ENCODE assay signal across 10 mouse cellular contexts in the genomic region with DNA sequence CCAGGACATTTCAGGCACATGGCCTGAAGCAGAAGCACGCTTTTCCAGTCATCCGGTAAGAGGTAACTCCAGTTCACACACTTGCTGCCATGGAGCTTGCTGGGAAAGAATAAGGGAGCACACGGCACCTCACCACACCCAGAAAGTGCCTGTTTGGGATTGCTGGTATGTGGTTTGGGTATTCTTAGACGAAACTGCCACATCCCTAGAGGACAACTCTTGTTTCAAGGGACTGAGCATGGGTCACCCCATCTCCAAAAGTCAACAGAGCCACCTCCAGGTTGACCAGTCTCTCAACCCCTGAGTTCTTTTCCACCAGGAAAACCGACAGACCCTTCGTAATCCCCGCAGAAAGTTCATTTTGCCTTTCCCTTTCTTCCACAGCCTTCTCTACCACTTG. TPM values are rescaled to one million over a fixed set of nuclear protein-coding genes. Genes with fewer than 3 reads are reported as not detected.
DNase-seq lines count a peak whose midpoint lies in the region; ATAC-seq and TF ChIP-seq lines count a peak whose summit lies in the region.
"Had no signal": no experiment of that assay in that cellular context is flagged by ENCODE, and none has a peak within 500 bp of the region (broad histone marks: within the 10 kb centered on the region; RNA-seq: fewer than 3 reads in every experiment).

No protein-coding gene starts in this region.

- no peak for TF ChIP-seq POLR2A in brain, embryonic 14.5 days (IDR thresholded peaks at IDR 0.05; ENCODE audit: borderline replicate concordance, extremely low read depth, insufficient read depth, insufficient read length, poor library complexity, severe bottlenecking)

- H3K9me3 ChIP-seq in heart, embryonic 13.5 days = no peaks in the 10 kb centered on the region
- H3K9me3 ChIP-seq in forebrain, embryonic 13.5 days (replicated peaks) = no peaks in the 10 kb centered on the region
- H3K9me3 ChIP-seq in liver, embryonic 13.5 days (replicated peaks) = no peaks in the 10 kb centered on the region
- H3K9me3 ChIP-seq: liver, embryonic 15.5 days had no signal

- H3K27ac ChIP-seq in heart, embryonic 13.5 days (replicated peaks) = peak overlapping the region; percentile 86
- H3K27ac ChIP-seq in forebrain, embryonic 13.5 days = peak overlapping the region; percentile 94
- H3K27ac ChIP-seq in liver, embryonic 13.5 days = no peak overlapping the region
- H3K27ac ChIP-seq: liver, embryonic 15.5 days had no signal

- H3K27me3 ChIP-seq in heart, embryonic 13.5 days (replicated peaks) = no peaks in the 10 kb centered on the region
- no peaks in the 10 kb centered on the region for H3K27me3 ChIP-seq in forebrain, embryonic 13.5 days
- peaks cover 54% of the 10 kb centered on the region for H3K27me3 ChIP-seq in liver, embryonic 13.5 days

- H3K9ac ChIP-seq in heart, embryonic 13.5 days = peak overlapping the region; percentile 93
- H3K9ac ChIP-seq in forebrain, embryonic 13.5 days = peak overlapping the region; percentile 99
- no peak overlapping the region for H3K9ac ChIP-seq in liver, embryonic 13.5 days

- no peak for DNase-seq in heart, postnatal 4 days
- peak; percentile 58 for DNase-seq in brain, embryonic 14.5 days (ENCODE audit: low read depth)
- no peak for DNase-seq in liver, embryonic 13.5 days
- DNase-seq in urinary bladder, postnatal 25 days (ENCODE audit: low spot score) = no peak
- DNase-seq in layer of hippocampus, adult 8-10 months (ENCODE audit: low spot score in 2 of 2) = no peak
- DNase-seq in ovary, postnatal 14 days (ENCODE audit: low spot score) = no peak
- DNase-seq: thymus, adult 18-20 months had no signal

- no peak for ATAC-seq in heart, embryonic 13.5 days (ENCODE audit: extremely low read depth, insufficient number of reproducible peaks, low FRiP score, low TSS enrichment)
- ATAC-seq in forebrain, embryonic 13.5 days = no peak
- no peak for ATAC-seq in liver, embryonic 13.5 days (ENCODE audit: low read depth)

- H3K36me3 ChIP-seq in heart, embryonic 13.5 days = no peaks in the 10 kb centered on the region
- no peaks in the 10 kb centered on the region for H3K36me3 ChIP-seq in forebrain, embryonic 13.5 days (ENCODE audit: poor library complexity, severe bottlenecking)
- H3K36me3 ChIP-seq in liver, embryonic 13.5 days = no peaks in the 10 kb centered on the region
- H3K36me3 ChIP-seq: liver, embryonic 15.5 days had no signal

- peak overlapping the region; percentile 79 for H3K4me2 ChIP-seq in heart, embryonic 13.5 days
- peak overlapping the region; percentile 73 for H3K4me2 ChIP-seq in forebrain, embryonic 13.5 days
- no peak overlapping the region for H3K4me2 ChIP-seq in liver, embryonic 13.5 days

- WGBS in heart, embryonic 13.5 days = 44% methylated on average over 7 of the region's 7 CpGs
- 8% methylated on average over 7 of the region's 7 CpGs for WGBS in forebrain, embryonic 13.5 days
- WGBS in liver, embryonic 13.5 days (ENCODE audit: insufficient replicate concordance) = 51% methylated on average over 7 of the region's 7 CpGs

- no peak for TF ChIP-seq CTCF in brain, embryonic 14.5 days (IDR thresholded peaks at IDR 0.05; ENCODE audit: borderline replicate concordance, extremely low read depth, insufficient read depth, insufficient read length)

- H3K4me3 ChIP-seq in heart, embryonic 13.5 days = peak overlapping the region; percentile 85
- peak overlapping the region; percentile 94 for H3K4me3 ChIP-seq in forebrain, embryonic 13.5 days
- H3K4me3 ChIP-seq in liver, embryonic 13.5 days (replicated peaks) = 0 out of 2 replicates have a peak overlapping the region, but pooled peaks have one; percentile 11

- peaks cover 37% of the 10 kb centered on the region for H3K4me1 ChIP-seq in heart, embryonic 13.5 days
- peaks cover 63% of the 10 kb centered on the region for H3K4me1 ChIP-seq in forebrain, embryonic 13.5 days
- no peaks in the 10 kb centered on the region for H3K4me1 ChIP-seq in liver, embryonic 13.5 days (replicated peaks)

RNA-seq across cellular contexts. Expression of gene Boc, which starts 1.6 kb away (rescaled TPM):
- 7.8 and 10.0 TPM in 2 replicates for polyA plus RNA-seq in heart, embryonic 13.5 days (2015; fragmentation: Nextera tagmentation; extraction: Ambion mirVana)
- total RNA-seq in heart, postnatal 4 days (2021) = 1 to 10 TPM; 8.8 to 9.3 TPM
- 20.2 and 20.5 TPM in 2 replicates for polyA plus RNA-seq in brain, embryonic 14.5 days (2012; rRNA removed)
- 20.6 and 21.2 TPM in 2 replicates for polyA plus RNA-seq in forebrain, embryonic 13.5 days (2015; fragmentation: Nextera tagmentation; extraction: Ambion mirVana)
- 0.64 and 0.65 TPM in 2 replicates for polyA plus RNA-seq in liver, embryonic 13.5 days (2015; fragmentation: Nextera tagmentation; extraction: Ambion mirVana)
- 10 to 100 TPM; 10.7 to 13.4 (median 12.6) TPM for total RNA-seq in layer of hippocampus, adult 8-10 months (2022)

Comparison
In these comparisons a context has a peak if more than half of its experiments do, and no peak if none do; other contexts are left out.
1. H3K4me3 ChIP-seq: peak in every context shown above with its lines; median percentile 94 in forebrain, embryonic 13.5 days; 85 in heart, embryonic 13.5 days; 11 in liver, embryonic 13.5 days.